Mouse (Mus musculus) liver, embryonic 14.5 days (tissue): ENCODE measurements around the gene Islr.

Experiments used
- CTCF ChIP-seq: IDR thresholded peaks from 2 replicates; pipeline ENCODE4 v1.5.1; 2016; ENCODE audit warnings: antibody characterized with exemption, low read depth, control low read depth
- EP300 ChIP-seq: IDR thresholded peaks from 2 replicates; pipeline ENCODE4 v1.6.1; 2016; ENCODE audit warnings: antibody characterized with exemption, low read depth

DNA sequence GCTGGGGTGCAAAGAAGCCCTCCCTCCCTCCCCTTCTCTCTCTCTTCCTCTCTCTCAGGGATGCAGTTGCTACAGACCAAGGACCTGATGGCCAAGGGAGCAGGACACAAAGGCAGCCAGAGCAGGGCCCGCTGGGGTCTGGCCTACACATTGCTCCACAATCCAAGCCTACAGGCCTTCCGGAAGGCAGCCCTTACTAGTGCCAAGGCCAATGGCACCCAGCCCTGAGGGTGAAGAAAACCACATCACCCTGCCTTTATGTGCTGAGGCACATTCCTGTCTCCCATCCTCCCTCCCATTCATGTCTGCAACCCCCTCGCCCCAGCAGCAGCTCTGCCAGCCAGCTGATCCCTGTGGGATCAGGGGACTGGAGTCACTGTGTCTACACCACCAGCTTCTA, 51.0 kb downstream of the Islr start:
- no peak for TF ChIP-seq CTCF
- TF ChIP-seq EP300: no peak
